Mouse (Mus musculus): ENCODE results near the gene Mpzl3. TPM values are rescaled to one million over a fixed set of nuclear protein-coding genes. Genes with fewer than 3 reads are reported as not detected.

Mpzl3 gene
- total RNA-seq, 2 experiments from 2014 or later, result 4.2 to 4.7 TPM

DNA sequence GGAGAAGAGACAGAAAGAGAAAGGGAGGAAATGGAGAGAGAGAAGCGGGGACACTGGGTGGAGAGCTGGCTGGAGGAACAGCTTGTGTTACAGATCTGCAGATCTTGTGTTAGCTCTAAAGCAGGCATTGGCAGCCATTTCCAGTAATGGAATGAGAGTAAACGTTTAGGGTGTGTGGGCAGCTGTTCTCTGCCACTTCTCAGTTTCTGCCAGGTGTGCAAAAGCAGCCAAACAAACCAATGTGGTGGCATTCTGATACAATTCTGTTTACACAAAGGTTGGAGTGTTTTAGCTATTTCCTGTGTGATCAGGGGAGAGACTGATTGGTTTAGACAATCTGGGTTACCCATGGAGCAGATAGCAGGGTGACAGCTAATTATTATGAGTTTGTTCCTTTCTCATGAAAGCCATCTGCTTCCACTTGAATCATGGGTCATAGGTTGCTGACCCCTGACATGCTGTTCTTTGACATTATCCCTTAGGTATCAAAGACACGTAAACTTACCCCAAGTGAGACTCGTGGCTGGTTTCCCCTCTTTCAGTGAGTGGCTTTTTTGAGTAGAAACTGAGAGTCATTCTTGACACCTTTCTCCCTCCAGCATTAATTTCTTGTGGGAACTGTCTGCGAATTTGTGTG is 3.4 kb downstream of the Mpzl3 start:
- no peak for TF ChIP-seq CTCF (conservative IDR thresholded peaks at IDR 0.05)
- Histone ChIP-seq H3K4me3 (no peak overlapping the region), H3K27ac (peak overlapping the region; percentile 43; the same call in 1 of the 2 replicates)
- DNase-seq (ENCODE audit: low spot score in 2 of 2), result no peak

DNA sequence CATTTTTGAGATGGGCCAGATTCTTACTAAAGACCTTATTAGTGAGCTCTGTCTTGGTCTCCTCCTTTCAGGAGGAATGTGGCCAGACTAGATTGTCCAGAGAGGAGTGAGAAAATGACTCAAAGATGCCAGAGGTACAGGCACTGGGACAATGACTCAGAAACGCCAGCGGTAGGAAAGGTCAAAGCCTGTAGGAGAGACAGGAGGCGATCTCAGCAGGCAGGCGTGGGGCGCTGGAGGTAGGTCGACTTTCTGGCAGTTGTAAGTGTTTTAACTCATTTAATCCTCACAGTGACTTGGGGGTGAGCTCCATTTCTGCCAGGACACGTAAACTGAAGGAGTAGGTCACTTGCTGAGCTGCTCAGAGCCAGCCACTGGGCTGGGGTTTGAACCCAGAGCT is 5.2 kb downstream of the Mpzl3 start:
- no peak overlapping the region for H3K27ac ChIP-seq
- no peak for TF ChIP-seq CTCF (conservative IDR thresholded peaks at IDR 0.05)
- no peak overlapping the region for H3K4me3 ChIP-seq
- DNase-seq (ENCODE audit: low spot score in 2 of 2), result no peak

DNA sequence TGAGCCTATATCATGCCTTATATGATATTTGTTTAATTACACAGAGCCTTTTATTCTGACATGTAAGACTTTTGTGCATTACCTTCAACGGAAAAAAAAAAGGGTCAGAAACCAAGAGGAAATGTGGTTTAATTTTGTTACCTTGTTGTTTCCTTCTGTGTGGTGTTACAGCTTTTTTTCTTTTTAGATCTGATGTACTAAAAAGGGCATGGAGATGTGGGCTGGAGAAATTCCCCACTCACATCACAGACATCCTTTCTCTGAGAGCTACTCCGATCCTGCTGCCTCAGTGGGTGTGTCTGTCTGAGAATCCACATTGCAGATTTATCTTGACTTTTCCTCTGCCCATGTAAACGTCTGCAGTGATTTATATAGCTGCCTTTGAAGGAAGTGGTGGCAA is 7.7 kb downstream of the Mpzl3 start:
- no peak overlapping the region for H3K4me3 ChIP-seq
- no peak for TF ChIP-seq CTCF (conservative IDR thresholded peaks at IDR 0.05)
- DNase-seq (ENCODE audit: low spot score in 2 of 2), result no peak
- no peak overlapping the region for H3K27ac ChIP-seq

DNA sequence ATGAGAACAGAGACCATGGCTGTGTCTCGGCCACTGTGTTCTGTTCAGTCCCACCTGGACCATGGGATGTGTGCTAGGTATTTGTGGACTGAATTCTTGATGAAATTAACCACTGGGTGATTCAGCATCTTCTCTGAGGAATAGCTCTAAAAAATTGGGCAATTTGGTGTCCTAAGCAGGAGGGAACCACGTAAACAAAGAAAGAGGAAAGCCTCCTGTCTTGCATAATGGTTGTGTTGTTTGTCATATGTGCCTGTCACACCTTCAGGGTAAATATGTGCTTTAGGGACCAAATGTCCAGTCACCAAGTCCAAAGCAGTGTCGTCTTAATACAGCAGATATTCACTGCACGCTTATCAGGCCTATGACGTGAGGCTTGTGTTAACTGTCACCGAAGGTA is 9.4 kb downstream of the Mpzl3 start:
- no peak for TF ChIP-seq CTCF (conservative IDR thresholded peaks at IDR 0.05)
- Histone ChIP-seq H3K4me3 (no peak overlapping the region), H3K27ac (no peak overlapping the region)
- DNase-seq (ENCODE audit: low spot score in 2 of 2), result no peak

DNA sequence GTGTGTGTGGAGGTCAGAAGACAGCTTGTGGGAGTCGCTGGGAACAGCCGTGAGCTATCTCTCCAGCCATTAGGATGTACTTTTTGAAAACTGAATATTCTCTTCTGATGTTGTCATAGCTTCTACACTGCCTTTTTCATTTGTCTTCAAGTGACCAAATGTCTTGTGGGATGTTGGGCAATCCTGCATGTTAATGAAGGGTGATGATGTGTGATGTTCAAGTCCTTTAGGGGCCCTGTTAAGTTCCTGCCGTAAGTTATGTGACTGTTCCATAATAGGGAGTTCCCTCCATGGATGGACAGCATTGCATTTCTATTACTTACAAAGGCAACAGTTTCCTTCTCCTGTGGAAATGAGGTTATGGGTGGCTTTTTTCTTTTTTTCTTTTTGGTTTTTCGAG is 11.7 kb downstream of the Mpzl3 start:
- TF ChIP-seq CTCF (conservative IDR thresholded peaks at IDR 0.05), result no peak
- no peak overlapping the region for H3K4me3 ChIP-seq
- H3K27ac ChIP-seq, result no peak overlapping the region
- DNase-seq (ENCODE audit: low spot score in 2 of 2), result no peak

DNA sequence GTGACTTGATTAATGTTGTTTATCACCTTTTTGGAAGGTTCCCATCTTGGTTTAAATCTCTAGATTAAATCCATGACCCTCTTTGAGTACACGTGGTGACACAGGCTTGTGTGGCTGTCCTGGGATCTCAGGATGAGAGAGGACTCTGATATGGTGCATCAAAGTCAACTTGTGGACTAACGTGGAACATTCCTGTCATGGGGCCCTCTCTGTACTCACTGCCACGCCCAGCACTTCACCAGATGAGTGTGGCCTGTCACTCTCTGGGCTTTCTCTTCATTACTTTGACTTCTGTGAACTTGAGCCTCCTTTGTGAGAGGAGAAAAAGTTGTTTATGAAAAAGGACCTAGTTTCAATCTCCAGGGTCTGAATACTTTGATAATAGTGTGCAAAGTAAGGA is 16.8 kb downstream of the Mpzl3 start:
- no peak overlapping the region for H3K4me3 ChIP-seq
- DNase-seq (ENCODE audit: low spot score in 2 of 2), result no peak
- no peak for TF ChIP-seq CTCF (conservative IDR thresholded peaks at IDR 0.05)

DNA sequence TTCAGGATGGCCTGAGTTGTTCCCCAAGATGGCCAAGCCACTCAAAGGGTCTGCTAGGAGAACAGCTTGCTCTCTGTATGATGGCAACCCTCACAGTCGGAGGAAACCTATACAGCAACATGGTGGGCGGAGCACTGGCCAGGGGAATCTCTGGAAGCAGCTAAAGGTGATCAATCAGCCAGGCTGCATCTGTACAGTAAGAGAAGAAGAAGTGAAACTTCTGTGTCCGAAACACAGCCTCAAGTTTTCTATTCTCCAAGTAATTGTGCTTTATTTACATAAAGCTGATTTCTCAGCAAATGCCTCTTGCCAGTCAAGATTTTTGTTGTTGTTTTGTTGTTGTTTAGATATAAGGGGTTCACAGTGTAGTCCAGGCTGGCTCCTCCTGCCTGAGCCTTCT is 22.9 kb downstream of the Mpzl3 start:
- no peak overlapping the region for H3K27ac ChIP-seq
- no peak for TF ChIP-seq CTCF (conservative IDR thresholded peaks at IDR 0.05)
- DNase-seq (ENCODE audit: low spot score in 2 of 2), result no peak
- no peak overlapping the region for H3K4me3 ChIP-seq

More for the DNA sequence above, 16.8 kb downstream of the Mpzl3 start:
- H3K27ac ChIP-seq, result no peak overlapping the region

DNA sequence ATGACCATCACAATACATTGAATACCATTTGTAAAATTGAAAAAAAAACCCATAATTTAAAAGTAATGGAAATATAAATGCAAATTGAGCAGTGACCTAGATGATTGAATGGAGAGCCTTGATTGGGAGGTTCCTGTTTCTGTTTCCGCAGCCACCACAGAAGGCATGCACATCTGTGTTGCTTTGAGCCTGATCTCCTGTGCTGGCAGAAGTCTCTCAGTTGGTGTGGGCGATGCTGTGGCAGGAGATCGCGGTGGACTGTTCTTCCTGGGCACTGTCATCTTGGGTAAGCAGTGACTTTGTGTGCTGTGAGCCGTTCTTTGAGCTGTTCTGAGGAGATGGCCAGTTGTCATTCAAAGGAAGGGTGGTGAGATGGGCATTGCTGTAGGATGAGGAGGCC is 24.0 kb downstream of the Mpzl3 start, which contains the start of gene Jaml:
TSS of gene Jaml (plus strand) at position 173 of the 400 bp plus-strand sequence.
- no peak for DNase-seq (ENCODE audit: low spot score in 2 of 2)
- no peak within 1 kb of the TSS for H3K4me3 ChIP-seq
- no peak for TF ChIP-seq CTCF (conservative IDR thresholded peaks at IDR 0.05)
- H3K27ac ChIP-seq, result no peak within 1 kb of the TSS

DNA sequence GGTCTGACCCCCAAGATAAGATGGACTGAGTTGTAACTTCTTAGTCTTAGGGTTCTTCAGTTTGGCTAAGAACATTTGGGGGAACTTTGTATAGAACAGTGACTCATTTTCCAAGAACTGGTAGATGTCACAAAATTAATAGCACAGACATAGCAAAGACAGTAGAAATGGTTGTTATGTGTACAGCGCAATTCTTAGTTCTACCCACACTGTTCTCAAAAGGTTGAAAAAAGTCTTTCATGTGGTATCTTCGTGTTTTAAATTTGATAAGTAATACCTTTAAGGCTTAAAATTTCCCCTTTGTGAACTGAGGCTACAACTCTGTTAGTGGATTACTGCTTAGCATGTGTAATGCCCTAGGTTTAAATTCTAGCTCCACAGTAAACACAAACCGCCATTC is 28.1 kb downstream of the Mpzl3 start:
- no peak for TF ChIP-seq CTCF (conservative IDR thresholded peaks at IDR 0.05)
- DNase-seq (ENCODE audit: low spot score in 2 of 2), result no peak
- no peak overlapping the region for H3K4me3 ChIP-seq

DNA sequence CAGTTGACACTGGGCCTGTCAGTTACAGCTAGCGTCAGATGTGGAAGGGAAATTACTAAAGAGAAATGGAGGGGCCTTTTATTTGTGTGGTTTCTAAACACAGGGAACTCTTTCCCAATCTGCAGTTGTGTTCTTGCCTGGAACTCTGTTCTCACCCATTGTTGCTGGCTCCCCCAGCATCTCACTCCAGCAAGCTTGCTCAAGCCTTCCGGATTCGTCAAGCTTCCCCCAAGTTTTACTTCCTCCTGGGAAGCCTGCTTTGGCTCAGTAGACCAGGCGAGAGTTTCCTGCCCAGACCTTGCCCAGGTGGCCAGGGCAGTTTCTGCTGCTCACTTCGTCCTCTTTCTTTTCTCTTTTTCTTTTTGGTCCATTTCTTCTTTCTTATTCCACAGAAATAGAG is 29.6 kb downstream of the Mpzl3 start:
- Histone ChIP-seq H3K27ac (no peak overlapping the region), H3K4me3 (no peak overlapping the region)
- TF ChIP-seq CTCF (conservative IDR thresholded peaks at IDR 0.05), result no peak
- no peak for DNase-seq (ENCODE audit: low spot score in 2 of 2)

More for the DNA sequence above, 28.1 kb downstream of the Mpzl3 start:
- no peak overlapping the region for H3K27ac ChIP-seq

DNA sequence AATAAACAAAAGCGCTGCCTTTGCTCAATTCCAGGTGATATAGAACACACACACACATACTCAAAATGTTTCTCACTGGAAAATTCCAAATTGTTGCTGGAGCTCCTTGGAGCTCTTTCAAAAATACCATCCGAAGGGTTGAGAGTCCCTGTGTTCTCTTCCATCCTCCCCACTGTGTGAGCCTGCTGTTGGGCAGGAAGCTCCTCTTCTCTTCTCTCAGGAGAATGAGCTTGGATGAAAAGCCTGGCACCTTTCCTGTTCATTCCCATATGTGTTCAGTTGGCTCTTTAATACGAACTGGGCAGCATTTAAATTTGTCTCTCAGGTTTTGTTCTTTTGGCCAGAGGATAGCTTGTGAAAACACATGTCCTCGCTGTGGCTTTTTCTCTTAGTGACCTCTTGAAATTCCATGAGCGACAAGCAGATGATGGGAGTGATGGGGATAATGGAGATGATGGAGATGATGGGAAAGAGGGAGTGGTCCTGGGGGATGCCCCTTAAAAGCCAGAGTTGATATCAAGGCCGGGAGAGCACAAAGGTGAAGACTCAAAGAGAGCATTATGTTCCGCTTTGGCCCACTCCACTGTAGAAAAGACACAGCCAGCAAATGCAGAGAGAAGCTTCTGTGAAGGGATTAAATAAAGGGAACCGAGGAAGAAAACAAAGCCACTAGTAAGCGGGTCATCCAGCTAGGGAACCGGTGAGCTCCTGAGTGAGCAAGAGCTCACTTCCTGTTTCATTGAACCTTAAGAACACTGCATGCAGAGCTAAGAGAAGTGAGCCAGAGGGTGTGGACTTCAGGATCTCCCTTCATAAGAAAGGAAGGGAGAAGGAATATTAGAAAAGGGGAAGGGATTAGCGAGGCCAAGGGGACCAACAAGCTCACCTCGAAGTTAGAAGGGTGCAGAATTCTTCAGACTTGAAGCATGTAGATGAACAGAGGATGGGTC is 31.0 kb downstream of the Mpzl3 start:
- Histone ChIP-seq H3K27ac (no peak overlapping the region), H3K4me3 (no peak overlapping the region)
- TF ChIP-seq CTCF (conservative IDR thresholded peaks at IDR 0.05), result no peak
- no peak for DNase-seq (ENCODE audit: low spot score in 2 of 2)

DNA sequence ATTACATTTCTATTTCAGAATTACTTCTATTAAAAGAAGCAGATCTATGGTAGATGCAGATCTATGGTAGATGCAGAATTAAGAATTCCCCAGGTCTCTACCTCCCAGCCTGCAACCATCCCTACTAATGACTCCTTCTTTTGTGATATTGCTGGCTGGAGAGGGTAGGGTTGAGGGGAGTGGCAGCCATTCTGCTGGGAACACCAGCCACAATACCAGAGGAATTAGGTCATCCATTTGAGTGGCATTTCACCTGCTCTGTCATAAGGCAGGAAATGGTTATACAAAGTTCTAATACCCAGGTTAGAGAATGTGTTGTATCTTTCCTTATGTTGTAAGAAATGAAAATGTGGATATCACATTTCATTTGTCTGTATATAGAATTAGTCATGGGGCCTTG is 33.1 kb downstream of the Mpzl3 start:
- Histone ChIP-seq H3K4me3 (no peak overlapping the region), H3K27ac (no peak overlapping the region)
- DNase-seq (ENCODE audit: low spot score in 2 of 2), result no peak
- no peak for TF ChIP-seq CTCF (conservative IDR thresholded peaks at IDR 0.05)

DNA sequence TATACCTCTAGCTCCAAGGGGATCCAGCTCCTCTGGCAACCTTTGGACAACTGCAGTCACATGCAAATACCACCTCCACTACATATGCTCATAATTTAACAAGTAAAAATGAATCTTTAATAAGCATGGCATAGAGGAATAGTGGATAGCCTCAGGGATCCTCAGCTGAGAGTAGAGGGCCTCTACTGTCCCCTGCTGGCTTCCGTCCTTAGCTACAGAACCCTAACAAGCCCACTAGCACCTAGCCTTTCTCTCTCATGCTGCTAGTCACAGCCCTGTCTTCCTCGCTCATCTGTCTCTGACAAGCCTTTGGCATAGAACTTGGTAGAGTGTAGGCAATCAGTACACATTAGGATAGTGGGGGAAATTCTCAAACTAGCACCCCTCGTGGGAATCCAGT is 35.8 kb downstream of the Mpzl3 start:
- TF ChIP-seq CTCF (conservative IDR thresholded peaks at IDR 0.05), result peak; percentile 71
- Histone ChIP-seq H3K27ac (no peak overlapping the region), H3K4me3 (no peak overlapping the region)
- DNase-seq (ENCODE audit: low spot score in 2 of 2), result no peak

All from layer of hippocampus, adult 2 months (tissue).